Mouse (Mus musculus) heart, embryonic 16.5 days (tissue): ENCODE measurements around the gene Agpat4. TPM values are rescaled to one million over a fixed set of nuclear protein-coding genes. Genes with fewer than 3 reads are reported as not detected.
"Not testable (repeated sequence)": the region's sequence is repeated elsewhere in the genome, so short reads cannot be mapped to it uniquely, and the experiment has no call there.

ENCODE experiments used
- ATAC-seq: fragments of 200-750 bp; cut with Nextera tagmentation; replicated peaks from 2 replicates; pipeline ENCODE4 v1.8.0; 2017; ENCODE audit warnings: moderate number of reproducible peaks; ENCODE audit not compliant: insufficient read depth, low FRiP score; ENCODE audit errors: extremely low read depth
- H3K27ac ChIP-seq: fragments of 300-500 bp; sonication (generic); 2 replicates; pipeline ENCODE4 v1.5.1; 2014; ENCODE audit warnings: mild to moderate bottlenecking, low read length, control low read depth, moderate library complexity
- H3K27me3 ChIP-seq: fragments of 300-500 bp; sonication (generic); 2 replicates; pipeline ENCODE4 v1.6.1; 2014; ENCODE audit warnings: low read length, mixed read lengths; ENCODE audit not compliant: control insufficient read depth, insufficient read depth
- H3K36me3 ChIP-seq: fragments of 300-500 bp; sonication (generic); 2 replicates; pipeline ENCODE4 v1.6.1; 2014; ENCODE audit not compliant: control insufficient read depth, insufficient read depth
- H3K4me1 ChIP-seq: fragments of 300-500 bp; sonication (generic); 2 replicates; pipeline ENCODE4 v1.6.1; 2014; ENCODE audit warnings: low read length, mixed read lengths; ENCODE audit not compliant: control insufficient read depth, insufficient read depth
- H3K4me2 ChIP-seq: fragments of 300-500 bp; sonication (generic); 2 replicates; pipeline ENCODE4 v1.6.1; 2014; ENCODE audit warnings: low read depth, mild to moderate bottlenecking, control low read depth, low read length
- H3K4me3 ChIP-seq: fragments of 300-500 bp; sonication (generic); 2 replicates; pipeline ENCODE4 v1.5.1; 2014; ENCODE audit warnings: mild to moderate bottlenecking, control low read depth, low read length
- H3K9ac ChIP-seq: fragments of 300-500 bp; sonication (generic); 2 replicates; pipeline ENCODE4 v1.6.1; 2014; ENCODE audit warnings: low read length, control low read depth
- H3K9me3 ChIP-seq: fragments of 300-500 bp; sonication (generic); replicated peaks from 2 replicates; pipeline ENCODE4 v1.6.1; 2016; ENCODE audit warnings: low read length; ENCODE audit not compliant: control insufficient read depth
- WGBS: fragments of 180-500 bp; shearing (Covaris S2); extraction: QIAGEN DNeasy Blood & Tissue Kit; methylation state at CpG from one replicate; pipeline ENCODE4 v1.1.7; 2014; 5-methylcytosine and 5-hydroxymethylcytosine counted together
- polyA plus RNA-seq: library from polyadenylated mRNA; unstranded; fragments of >200 nt; fragmentation: Nextera tagmentation; extraction: Ambion mirVana; gene quantifications from 2 replicates; pipeline ENCODE4 v1.2.1, GENCODE M21; 2015

Gene Agpat4
- polyA plus RNA-seq, 1 experiment from 2014 or later: 15.3 TPM

DNA sequence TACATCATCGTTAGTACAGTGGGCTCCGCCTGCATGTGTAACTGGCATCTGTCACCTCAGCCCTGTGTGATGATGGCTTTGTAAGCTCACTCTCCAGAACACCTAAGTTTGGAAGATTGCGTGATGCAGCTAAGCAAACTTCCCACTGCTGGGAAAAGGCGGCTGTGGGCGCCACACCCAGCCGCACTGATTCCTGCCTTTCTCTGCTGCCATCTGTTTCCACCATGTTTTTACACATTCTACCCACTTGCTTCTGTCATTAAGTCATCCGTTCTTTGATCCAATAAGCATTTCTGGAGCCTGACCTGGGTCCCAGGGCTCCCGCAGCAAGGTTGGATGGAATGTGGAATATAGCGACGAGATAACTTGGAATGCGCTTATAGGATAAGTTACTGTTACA is 93.4 kb downstream of the Agpat4 start:
- H3K9ac ChIP-seq: no peak overlapping the region
- no peaks in the 10 kb centered on the region for H3K9me3 ChIP-seq
- peaks cover 3% of the 10 kb centered on the region; the same call in 1 of the 2 replicates for H3K36me3 ChIP-seq
- no peak overlapping the region for H3K4me2 ChIP-seq
- H3K27ac ChIP-seq: no peak overlapping the region
- no peaks in the 10 kb centered on the region for H3K27me3 ChIP-seq
- WGBS: 84% methylated on average over 11 of the region's 11 CpGs
- H3K4me1 ChIP-seq: no peaks in the 10 kb centered on the region
- no peak for ATAC-seq
- no peak overlapping the region for H3K4me3 ChIP-seq

DNA sequence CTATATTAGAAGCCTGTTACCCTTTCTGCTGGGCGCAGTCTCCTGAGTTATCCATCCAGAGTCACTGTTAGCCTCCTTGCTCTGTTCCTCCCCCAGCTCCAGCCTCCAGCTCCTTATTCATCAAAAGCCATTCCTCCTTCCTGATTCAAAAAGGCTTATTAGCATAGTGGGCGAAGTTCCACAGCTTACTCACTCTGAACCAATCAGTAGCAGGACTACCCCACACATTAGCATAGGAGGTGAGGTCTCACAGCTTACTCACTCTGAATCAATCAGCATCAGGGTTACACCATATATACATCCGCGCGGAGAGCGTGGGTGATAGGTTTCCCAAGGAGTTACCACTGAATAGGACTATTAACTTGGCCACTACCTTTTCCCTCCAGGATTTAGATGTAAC is 93.8 kb downstream of the Agpat4 start:
- Histone ChIP-seq H3K4me3 (no peak overlapping the region), H3K27ac (no peak overlapping the region), H3K9ac (no peak overlapping the region), H3K4me2 (no peak overlapping the region), H3K27me3 (no peaks in the 10 kb centered on the region), H3K4me1 (no peaks in the 10 kb centered on the region), H3K9me3 (no peaks in the 10 kb centered on the region), H3K36me3 (peaks cover 3% of the 10 kb centered on the region; the same call in 1 of the 2 replicates)
- ATAC-seq: no peak
- WGBS: 89% methylated on average over 6 of the region's 6 CpGs

DNA sequence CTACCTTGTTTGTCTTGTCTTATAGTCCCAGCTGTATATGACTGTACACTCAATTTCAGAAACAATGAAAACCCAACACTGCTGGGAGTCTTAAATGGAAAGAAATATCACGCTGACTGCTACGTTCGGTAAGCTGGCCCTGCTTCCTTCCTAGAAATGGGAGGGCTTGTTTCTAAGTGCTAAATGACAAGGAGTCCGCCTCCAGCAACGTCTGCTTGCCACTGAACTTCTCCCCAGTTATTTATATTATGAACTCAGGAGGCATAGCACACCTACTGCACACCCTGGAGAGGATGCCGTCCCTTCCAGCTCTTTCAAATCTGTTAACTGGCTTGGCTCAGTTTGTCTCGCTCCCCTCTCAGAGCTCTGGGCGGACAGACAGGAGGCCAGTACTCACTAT is 94.9 kb downstream of the Agpat4 start:
- Histone ChIP-seq H3K9me3 (no peaks in the 10 kb centered on the region), H3K27me3 (no peaks in the 10 kb centered on the region), H3K4me1 (no peaks in the 10 kb centered on the region), H3K36me3 (peaks cover 3% of the 10 kb centered on the region; the same call in 1 of the 2 replicates), H3K4me3 (no peak overlapping the region), H3K4me2 (no peak overlapping the region), H3K9ac (no peak overlapping the region), H3K27ac (no peak overlapping the region)
- ATAC-seq: no peak
- 78% methylated on average over 8 of the region's 8 CpGs for WGBS

DNA sequence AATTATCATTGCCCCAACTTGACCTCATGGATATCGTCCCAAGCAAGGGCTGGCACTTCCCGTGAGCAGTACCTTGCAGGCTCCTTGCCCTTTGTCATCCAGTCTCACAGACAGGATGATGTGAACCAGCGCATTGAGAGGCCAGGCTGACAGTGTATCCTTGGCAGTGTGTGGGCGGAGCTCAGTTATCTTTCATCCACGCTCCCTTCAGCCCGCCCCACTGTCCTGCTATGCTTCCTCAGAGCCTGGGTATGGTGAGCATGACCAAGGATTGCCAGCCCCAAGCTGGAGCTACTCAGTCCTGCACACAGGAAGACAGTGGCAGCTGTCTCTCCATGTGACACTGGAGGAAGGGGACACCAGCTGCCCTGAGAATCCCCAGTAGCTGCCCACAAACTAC is 97.7 kb downstream of the Agpat4 start:
- H3K4me1 ChIP-seq: no peaks in the 10 kb centered on the region
- no peak overlapping the region for H3K4me2 ChIP-seq
- 44% methylated on average over 6 of the region's 6 CpGs for WGBS
- H3K9me3 ChIP-seq: no peaks in the 10 kb centered on the region
- peak; percentile 30; the same call in 1 of the 2 replicates for ATAC-seq
- no peak overlapping the region for H3K4me3 ChIP-seq
- no peak overlapping the region for H3K9ac ChIP-seq
- H3K27me3 ChIP-seq: no peaks in the 10 kb centered on the region
- peaks cover 13% of the 10 kb centered on the region; the same call in 1 of the 2 replicates for H3K36me3 ChIP-seq
- no peak overlapping the region for H3K27ac ChIP-seq

DNA sequence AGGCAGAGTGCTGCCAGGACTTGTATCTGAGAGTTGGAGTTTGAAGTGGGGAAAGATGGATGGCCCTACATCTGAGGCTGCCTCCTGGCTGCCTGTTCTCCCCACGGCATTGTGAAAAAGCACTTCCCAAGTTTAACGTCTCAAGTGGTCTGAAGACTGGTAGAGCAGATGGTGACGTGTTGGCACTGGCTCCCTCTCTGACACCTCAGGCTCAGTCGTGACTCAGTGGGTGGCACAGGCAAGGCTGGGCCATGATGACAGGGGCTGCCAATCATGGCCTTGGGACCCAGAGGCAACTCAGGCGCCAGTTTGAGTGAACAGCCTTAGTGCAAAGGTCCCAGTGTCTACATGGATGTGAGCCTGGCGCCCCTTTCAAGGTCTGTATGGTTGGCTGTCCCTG is 103.4 kb downstream of the Agpat4 start:
- peaks cover 12% of the 10 kb centered on the region; the same call in 1 of the 2 replicates for H3K36me3 ChIP-seq
- 44% methylated on average over 6 of the region's 6 CpGs for WGBS
- no peak for ATAC-seq
- H3K4me1 ChIP-seq: no peaks in the 10 kb centered on the region
- no peak overlapping the region for H3K27ac ChIP-seq
- no peaks in the 10 kb centered on the region for H3K9me3 ChIP-seq
- H3K27me3 ChIP-seq: no peaks in the 10 kb centered on the region
- H3K4me2 ChIP-seq: no peak overlapping the region
- H3K9ac ChIP-seq: no peak overlapping the region
- H3K4me3 ChIP-seq: no peak overlapping the region

DNA sequence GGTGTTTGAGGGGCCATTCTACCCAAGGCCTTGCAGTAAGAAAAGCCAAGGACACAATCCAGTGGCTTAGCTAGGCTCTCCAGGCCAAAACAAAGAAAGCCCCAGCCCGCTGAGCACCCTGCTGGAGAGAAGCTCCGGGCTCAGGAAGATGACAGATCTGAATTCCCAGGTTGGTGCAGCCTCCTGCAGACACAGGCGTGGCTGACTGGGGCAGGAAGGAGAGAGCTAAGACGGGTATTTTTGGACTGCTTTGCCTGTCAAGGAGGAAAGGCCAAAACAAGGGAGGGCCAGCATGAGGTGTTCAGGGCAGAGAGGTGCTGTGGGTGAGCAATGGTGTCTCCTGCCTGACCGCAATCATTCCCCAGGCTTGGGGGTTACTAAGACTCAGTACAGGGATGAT is 105.2 kb downstream of the Agpat4 start:
- no peaks in the 10 kb centered on the region for H3K9me3 ChIP-seq
- H3K4me2 ChIP-seq: no peak overlapping the region
- no peak overlapping the region for H3K9ac ChIP-seq
- WGBS: 66% methylated on average over 5 of the region's 5 CpGs
- H3K27me3 ChIP-seq: no peaks in the 10 kb centered on the region
- no peak overlapping the region for H3K27ac ChIP-seq
- no peak for ATAC-seq
- peaks cover 18% of the 10 kb centered on the region for H3K36me3 ChIP-seq
- no peaks in the 10 kb centered on the region for H3K4me1 ChIP-seq
- H3K4me3 ChIP-seq: no peak overlapping the region

DNA sequence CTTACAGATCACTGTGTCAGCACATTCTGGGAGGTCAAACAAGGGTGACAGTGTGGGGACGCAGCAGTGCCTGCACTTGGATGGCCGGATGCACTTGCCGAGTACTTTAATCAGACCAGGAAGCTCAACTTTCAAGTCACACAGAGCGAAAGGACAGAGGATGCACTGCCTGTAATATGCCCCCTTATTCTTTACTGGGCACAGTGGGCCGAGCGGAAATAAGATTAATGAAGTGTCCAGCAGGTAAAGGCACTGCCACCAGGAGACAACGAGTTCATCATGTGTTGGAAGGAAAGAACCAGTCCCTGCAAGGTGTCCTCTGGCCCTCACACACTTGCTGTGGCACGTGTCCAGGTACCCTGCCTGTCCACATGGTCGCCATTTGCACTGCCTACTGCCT is 105.6 kb downstream of the Agpat4 start:
- Histone ChIP-seq H3K4me2 (no peak overlapping the region), H3K4me1 (no peaks in the 10 kb centered on the region), H3K9me3 (no peaks in the 10 kb centered on the region), H3K4me3 (no peak overlapping the region), H3K36me3 (peaks cover 19% of the 10 kb centered on the region), H3K9ac (no peak overlapping the region), H3K27me3 (no peaks in the 10 kb centered on the region), H3K27ac (no peak overlapping the region)
- WGBS: 70% methylated on average over 8 of the region's 9 CpGs
- no peak for ATAC-seq

DNA sequence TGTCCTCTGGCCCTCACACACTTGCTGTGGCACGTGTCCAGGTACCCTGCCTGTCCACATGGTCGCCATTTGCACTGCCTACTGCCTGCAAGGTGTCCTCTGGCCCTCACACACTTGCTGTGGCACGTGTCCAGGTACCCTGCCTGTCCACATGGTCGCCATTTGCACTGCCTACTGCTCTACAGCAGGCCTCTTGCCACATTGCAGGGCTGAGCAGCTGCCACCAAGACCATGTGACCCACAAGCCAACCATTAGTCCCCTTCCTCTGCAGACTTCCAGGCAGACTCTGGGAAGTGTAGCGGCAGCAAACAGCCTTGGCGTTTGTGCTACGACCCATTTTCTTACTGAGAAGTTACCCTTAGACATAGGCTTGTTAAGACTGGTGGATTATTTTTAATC is 106.0 kb downstream of the Agpat4 start:
- not testable (repeated sequence) for ATAC-seq, H3K27me3 ChIP-seq, H3K4me3 ChIP-seq, H3K9ac ChIP-seq, H3K4me1 ChIP-seq, H3K4me2 ChIP-seq, H3K9me3 ChIP-seq, H3K27ac ChIP-seq
- H3K36me3 ChIP-seq: peaks cover 19% of the 10 kb centered on the region
- WGBS: 92% methylated on average over 5 of the region's 7 CpGs

DNA sequence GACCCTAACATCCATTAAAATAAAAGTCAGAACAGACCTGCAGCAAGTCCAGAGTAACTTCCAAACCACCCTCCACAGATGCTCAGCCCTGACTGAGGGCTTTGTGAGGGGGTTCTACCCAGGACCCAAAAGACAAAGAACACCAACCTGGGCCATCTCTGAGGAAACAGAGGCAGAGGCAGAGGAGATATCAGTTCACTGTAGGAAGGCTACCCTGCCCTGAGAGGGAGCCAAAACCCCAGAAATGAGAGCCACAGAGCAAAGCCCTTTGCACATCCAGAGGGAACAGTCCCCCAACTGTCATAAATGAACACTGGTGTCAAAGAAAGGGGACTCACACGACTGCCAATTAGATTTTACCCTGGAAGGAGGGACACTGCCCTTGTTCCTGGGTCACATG is 106.7 kb downstream of the Agpat4 start:
- H3K27me3 ChIP-seq: no peaks in the 10 kb centered on the region
- H3K4me2 ChIP-seq: no peak overlapping the region
- no peak overlapping the region for H3K4me3 ChIP-seq
- H3K27ac ChIP-seq: no peak overlapping the region
- no peak for ATAC-seq
- WGBS: 76% methylated on average over 1 of the region's 1 CpGs
- no peak overlapping the region for H3K9ac ChIP-seq
- H3K9me3 ChIP-seq: no peaks in the 10 kb centered on the region
- H3K36me3 ChIP-seq: peaks cover 23% of the 10 kb centered on the region
- no peaks in the 10 kb centered on the region for H3K4me1 ChIP-seq

DNA sequence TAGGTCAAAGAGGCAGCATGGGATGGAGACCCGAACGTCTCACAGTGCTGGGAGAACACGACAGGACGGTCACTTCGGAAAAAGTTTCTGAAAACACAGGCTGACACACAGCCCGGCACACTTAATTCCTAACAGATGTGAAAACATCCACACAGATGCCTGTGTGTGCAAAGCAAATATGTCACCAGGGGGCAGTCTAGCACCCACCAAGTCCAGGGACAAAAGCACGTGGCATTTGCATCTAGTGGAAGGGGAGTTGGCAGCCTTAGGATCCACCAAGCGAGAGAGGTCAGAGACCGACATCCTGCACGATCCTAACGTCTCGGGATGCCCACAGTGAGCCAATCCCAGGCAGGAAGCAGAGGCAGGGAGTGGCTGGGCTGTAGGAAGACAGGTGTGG is 108.0 kb downstream of the Agpat4 start:
- 68% methylated on average over 12 of the region's 12 CpGs for WGBS
- ATAC-seq: no peak
- Histone ChIP-seq H3K4me2 (no peak overlapping the region), H3K27me3 (no peaks in the 10 kb centered on the region), H3K4me1 (no peaks in the 10 kb centered on the region), H3K9ac (no peak overlapping the region), H3K4me3 (no peak overlapping the region), H3K27ac (no peak overlapping the region), H3K36me3 (peaks cover 34% of the 10 kb centered on the region), H3K9me3 (no peaks in the 10 kb centered on the region)
